Comparison of ENCODE assay signal across 16 mouse cellular contexts in genomic region chr6:93194741-93195140, GRCm38 (mm10).
"Had no signal": no experiment of that assay in that cellular context is flagged by ENCODE, and none has a peak within 500 bp of the region (broad histone marks: within the 10 kb centered on the region; RNA-seq: fewer than 3 reads in every experiment).

No protein-coding gene starts in this region.

- H3K9ac ChIP-seq: liver, embryonic 15.5 days; liver, postnatal 0 days; lung, embryonic 14.5 days; midbrain, embryonic 13.5 days; midbrain, embryonic 15.5 days; neural tube, embryonic 12.5 days; stomach, embryonic 15.5 days had no signal

- H3K4me2 ChIP-seq: liver, embryonic 15.5 days; lung, embryonic 14.5 days; midbrain, embryonic 11.5 days; midbrain, embryonic 13.5 days; midbrain, embryonic 15.5 days; neural tube, embryonic 12.5 days; stomach, embryonic 15.5 days had no signal

- H3K36me3 ChIP-seq: liver, embryonic 15.5 days; midbrain, embryonic 13.5 days; midbrain, embryonic 15.5 days; neural tube, embryonic 12.5 days; stomach, embryonic 15.5 days had no signal

- H3K4me3 ChIP-seq: liver, embryonic 15.5 days; megakaryocyte, embryonic 14.5 days; midbrain, embryonic 13.5 days; midbrain, embryonic 15.5 days; neural tube, embryonic 12.5 days; stomach, embryonic 15.5 days had no signal

- DNase-seq: liver, postnatal 0 days; lung, embryonic 14.5 days; lung, postnatal 14 days; right cerebral cortex, postnatal 14 days; thymus, adult 2 months; thymus, postnatal 25 days; thymus, postnatal 4 days had no signal

- H3K4me1 ChIP-seq: liver, embryonic 15.5 days; megakaryocyte, embryonic 14.5 days; midbrain, embryonic 13.5 days; midbrain, embryonic 15.5 days; neural tube, embryonic 12.5 days; stomach, embryonic 15.5 days had no signal

- H3K27ac ChIP-seq: liver, embryonic 15.5 days; macrophage; midbrain, embryonic 13.5 days; midbrain, embryonic 15.5 days; neural tube, embryonic 12.5 days; stomach, embryonic 15.5 days; stomach, postnatal 0 days had no signal

- H3K9me3 ChIP-seq: liver, embryonic 15.5 days; megakaryocyte, embryonic 14.5 days; midbrain, embryonic 13.5 days; midbrain, embryonic 15.5 days; neural tube, embryonic 12.5 days; stomach, embryonic 15.5 days had no signal

- H3K27me3 ChIP-seq: liver, embryonic 15.5 days; megakaryocyte, embryonic 14.5 days; midbrain, embryonic 13.5 days; midbrain, embryonic 15.5 days; neural tube, embryonic 12.5 days; stomach, embryonic 15.5 days had no signal

- ATAC-seq: liver, postnatal 0 days; midbrain, embryonic 13.5 days; midbrain, embryonic 15.5 days had no signal
